Mouse (Mus musculus) spleen, adult 18-20 months (tissue): ENCODE measurements around the gene Pik3r2.

Source experiments
- DNase-seq, 2 experiments: peaks; one replicate each; pipeline ENCODE4 v3.0.0; 2022; ENCODE audit warnings: mixed read lengths in 2 of 2

The Pik3r2 gene

DNA sequence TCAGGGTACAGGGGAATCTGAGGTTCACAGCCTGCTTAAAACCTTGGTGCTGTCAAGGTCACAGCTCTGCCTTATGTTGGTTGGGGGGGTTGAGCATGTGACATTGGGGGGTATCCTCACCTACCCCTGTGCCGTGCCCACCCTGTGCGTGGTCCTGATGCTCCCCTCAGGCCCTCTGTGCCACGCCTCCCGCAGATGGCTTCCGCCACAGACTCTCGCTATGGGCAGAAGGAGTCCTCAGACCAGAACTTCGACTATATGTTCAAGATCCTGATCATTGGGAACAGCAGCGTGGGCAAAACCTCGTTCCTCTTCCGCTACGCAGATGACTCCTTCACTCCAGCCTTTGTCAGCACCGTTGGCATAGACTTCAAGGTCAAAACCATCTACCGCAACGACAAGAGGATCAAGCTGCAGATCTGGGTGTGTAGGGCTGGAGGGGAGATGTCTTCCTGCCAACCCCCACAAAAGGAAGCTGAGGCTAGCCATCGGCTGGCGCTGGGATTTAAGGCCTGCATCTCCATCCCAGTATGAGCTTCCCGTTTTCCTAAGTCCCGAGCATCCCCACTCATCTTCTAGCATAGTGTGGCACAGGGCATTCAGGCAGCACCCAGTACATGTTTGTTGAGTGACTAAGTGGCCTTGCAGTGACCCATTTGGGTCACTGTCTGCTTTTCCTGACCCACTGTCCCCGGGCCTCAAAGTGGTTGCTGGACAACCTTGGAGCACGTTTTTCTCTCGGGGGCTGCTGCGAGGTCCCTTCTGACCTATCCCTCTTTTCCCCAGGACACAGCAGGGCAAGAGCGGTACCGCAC, 20.6 kb downstream of the Pik3r2 start:
- peak; percentile 6 to 12 for DNase-seq

DNA sequence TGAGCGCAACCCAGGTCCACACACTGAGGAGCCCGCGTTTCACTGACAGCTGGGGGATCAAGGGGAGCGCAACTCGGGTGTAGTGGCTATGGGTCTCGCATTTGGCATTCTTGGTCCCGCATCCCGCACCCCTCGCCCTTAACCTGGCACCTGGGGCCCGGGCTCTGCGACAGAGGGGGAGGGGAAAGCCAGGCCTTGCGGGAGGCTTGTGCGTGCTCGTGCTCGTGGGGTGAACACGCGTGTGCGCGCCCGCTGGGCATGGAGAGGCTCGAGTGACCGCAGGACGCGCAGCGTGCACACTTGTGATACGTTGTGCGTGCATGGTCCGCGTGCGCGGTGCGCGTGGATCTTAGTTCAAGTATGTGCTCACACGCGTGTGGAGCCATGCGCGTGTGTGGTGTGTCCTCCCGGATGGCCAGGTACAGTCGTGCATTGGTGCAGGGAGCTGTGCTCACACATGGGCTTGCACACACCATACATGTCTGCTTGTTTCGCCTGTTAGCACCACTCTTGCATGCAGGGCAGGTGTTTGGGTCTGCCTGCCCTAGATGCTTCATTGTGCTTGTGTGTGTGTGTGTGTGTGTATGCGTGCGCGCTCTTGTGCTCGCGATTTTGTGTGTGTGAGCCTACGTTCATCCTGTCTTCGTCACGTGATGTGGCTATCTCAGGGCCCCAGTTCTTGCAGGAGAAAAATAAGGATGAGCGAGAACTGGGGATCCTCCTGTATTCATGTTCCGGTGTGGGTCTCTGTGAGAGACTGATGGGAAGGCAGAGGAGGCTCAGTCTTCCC, 21.4 kb downstream of the Pik3r2 start:
- peak in 1 of 2 experiments; percentile 52 for DNase-seq

DNA sequence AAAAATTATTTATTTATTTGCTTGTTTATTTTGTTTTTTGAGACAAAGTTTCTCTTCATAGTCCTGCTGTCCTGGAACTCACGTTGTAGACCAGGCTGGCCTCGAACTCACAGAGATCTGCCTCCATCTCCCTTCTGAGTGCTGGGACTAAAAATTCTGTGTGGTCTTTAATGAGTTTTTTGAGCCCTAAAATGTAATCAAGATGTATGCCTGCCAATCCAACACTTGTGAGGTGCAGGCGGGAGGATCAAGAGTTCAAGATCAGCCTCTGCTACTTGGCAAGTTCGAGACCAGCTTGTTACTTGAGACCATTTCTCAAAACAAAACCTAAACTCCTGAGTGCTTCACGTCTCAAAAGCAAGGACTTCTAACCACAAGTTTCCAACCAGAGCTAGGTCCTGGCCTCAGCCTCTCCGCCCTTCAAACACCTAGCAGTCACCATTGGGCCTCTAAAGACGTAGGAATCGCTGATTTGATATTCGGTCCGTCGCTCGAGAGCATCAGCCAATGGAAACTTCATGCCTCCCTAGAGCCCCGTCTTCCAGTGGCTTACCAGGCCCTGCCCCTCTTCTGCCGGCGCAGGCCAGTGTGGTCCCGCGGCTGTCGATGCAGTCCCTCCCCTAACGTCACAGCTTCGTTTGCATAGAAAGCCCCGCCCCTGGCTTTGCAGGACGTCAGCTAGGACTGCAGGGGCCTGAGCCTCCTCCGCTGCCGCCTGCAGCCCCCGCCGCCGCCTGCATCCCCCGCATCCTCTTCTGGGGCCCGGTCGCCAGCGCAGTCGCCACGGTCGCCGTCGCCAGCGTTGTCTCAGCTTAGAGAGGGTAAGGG, 22.3 kb downstream of the Pik3r2 start, which contains the start of gene Rab3a:
TSS of gene Rab3a (plus strand) at position 637 of the 828 bp plus-strand sequence.
- DNase-seq = peak; percentile 93 to 97

DNA sequence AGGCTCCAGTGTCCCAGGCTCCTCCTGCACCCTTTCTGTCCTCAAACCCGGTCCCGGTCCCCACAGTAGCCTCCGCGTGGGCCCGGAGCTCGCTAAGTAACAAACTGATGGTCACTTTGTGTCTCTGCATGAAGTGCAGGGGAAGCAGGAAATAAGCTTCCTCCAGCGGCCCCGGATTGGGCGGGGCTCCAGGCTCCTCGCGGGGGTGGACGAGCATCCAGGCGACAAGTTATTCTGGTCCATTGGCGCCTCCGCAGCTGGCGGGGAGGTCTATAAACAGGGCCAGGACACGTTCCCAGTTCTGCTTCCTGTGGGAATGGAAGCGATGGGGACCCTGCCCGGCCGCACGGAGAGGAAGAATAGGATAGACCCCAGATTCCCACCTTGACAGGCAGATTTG, 23.4 kb downstream of the Pik3r2 start:
- DNase-seq = peak; percentile 71 to 73

- peak; percentile 61 to 85 for DNase-seq
Observed at GRCm38 (mm10) chr8:70752000-70752764, 24.3 kb downstream of the Pik3r2 start.

DNA sequence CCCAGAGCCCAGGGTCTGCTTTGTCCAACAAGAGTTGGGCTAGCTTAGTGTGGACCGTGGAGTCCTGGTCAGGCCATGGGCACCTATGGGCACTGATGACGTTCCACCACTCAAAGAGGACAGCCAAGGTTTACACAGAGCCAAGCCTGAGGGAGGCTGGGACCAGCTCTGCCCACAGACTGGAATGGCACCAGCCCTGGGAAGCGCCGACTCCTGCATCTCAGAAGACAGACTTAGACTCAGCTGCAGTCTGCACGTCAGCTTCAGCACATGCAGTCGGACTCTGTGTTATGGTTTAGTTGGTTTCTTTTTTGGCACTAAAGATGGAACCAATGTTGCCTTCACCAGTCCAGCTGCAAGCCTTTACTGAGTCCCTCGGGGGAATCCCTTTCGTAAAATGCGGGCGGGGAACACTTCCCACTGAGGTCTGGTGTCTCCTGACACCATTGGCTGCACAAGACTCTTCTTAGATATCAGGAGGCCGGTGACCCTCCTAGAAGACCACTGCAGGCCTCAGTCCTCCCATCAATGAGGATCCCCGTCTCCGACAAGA, 26.3 kb downstream of the Pik3r2 start:
- peak; percentile 1 to 2 for DNase-seq

GRCm38 (mm10) chr8:70749097-70749674, 27.3 kb downstream of the Pik3r2 start:
- peak in 1 of 2 experiments; percentile 8 for DNase-seq

DNA sequence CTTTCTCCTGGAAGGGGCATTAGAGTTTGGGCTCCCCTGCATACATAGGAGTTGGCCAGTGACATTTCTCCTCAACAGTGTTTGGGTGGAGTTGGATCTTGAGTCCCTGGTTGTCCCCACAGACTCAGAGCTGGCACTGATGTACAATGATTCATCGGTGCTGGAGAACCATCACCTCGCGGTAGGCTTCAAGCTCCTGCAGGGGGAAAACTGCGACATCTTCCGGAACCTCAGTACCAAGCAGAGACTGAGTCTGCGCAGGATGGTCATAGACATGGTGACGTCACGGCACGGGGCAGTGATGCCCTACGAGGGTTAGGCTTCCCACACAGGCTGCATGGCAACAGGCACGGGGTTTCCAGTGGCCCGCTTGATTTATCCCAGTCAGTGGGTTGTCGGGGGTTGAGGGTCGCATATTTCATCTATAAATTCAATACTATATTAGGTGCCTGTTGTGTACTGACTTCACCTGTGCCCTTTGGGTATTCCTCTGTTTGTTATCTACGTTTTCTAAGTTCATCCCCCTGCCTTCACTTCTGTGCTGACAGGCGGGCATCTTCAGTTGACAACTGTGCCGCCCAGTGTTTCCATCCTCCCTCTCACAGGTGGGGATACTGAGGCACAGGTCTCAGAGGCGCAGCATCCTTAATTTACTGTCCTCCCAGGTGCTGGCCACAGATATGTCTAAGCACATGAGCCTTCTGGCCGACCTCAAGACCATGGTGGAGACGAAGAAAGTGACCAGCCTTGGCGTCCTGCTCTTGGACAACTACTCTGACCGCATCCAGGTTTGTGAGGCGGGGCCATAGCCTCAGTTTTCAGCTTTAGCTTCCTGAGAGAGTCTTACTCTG, 28.0 kb downstream of the Pik3r2 start:
- peak in 1 of 2 experiments; percentile 1 for DNase-seq

DNA sequence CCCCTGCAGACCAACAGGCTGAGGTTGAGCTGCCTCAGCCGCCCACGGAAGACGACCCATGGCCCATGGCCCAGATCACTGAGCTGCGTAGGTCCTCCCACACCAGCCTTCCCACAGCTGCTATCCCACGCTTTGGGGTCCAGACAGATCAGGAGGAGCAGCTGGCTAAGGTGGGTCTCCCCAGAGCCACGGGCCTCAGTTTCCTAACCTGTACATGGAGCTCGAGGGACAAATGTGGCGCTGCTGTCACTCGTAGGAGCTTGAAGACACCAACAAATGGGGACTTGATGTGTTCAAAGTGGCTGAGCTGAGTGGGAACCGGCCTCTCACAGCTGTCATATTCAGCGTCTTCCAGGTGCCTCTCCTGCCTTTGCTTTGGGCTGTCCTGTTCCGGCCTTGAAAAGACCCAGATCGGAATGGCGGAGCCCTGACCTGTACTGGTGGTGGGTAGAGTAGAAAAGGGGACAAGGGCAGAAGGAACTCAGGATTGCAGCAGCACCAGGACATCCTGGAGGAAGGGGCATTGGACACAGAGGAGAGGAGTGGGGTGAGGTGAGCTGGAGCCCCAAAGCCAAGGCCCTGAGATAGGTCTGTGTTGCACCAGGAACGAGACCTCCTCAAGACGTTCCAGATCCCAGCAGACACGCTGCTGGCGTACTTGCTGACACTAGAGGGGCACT, 29.2 kb downstream of the Pik3r2 start:
- peak in 1 of 2 experiments; percentile 3 for DNase-seq

DNA sequence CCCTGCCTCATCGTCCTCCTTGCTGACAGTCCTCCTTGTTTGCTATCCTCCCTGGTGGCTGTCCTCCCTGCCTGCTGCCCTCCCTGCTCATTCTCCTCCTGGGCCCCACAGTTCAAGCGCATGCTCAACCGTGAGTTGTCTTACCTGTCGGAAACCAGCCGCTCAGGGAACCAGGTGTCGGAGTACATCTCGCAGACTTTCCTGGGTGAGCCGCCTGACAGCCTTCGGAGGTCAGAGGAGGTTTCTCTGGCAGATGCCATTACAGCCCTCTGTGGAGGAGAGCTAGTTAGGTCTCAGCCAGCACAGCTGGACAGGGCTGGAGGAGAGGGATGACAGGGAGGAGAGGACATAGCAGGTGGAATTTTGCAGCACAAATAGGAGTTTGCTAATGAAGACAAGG, 29.8 kb downstream of the Pik3r2 start:
- peak in 1 of 2 experiments; percentile 2 for DNase-seq

- peak in 1 of 2 experiments; percentile 4 for DNase-seq
Observed at GRCm38 (mm10) chr8:70745691-70746220, 30.8 kb downstream of the Pik3r2 start.

DNA sequence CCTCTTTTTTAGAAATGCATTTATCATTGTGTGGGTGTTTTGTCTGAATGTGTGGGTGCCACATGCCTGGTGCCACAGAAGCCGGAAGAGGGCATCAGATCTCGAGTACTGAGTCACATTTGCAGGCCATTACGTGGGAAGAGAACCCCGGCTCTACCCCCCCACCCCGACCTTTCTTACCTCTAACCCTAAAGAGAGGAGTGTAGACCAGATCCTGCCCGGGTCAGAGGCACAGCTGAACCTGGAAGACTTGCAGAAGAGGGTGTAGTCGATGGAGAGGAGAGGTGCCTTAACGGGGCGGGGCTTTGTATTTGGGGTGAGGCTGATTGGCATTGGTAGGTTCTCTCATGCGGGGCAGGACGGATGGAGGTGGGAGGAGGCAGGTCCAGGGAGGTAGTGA, 31.7 kb downstream of the Pik3r2 start:
- DNase-seq = no peak

DNA sequence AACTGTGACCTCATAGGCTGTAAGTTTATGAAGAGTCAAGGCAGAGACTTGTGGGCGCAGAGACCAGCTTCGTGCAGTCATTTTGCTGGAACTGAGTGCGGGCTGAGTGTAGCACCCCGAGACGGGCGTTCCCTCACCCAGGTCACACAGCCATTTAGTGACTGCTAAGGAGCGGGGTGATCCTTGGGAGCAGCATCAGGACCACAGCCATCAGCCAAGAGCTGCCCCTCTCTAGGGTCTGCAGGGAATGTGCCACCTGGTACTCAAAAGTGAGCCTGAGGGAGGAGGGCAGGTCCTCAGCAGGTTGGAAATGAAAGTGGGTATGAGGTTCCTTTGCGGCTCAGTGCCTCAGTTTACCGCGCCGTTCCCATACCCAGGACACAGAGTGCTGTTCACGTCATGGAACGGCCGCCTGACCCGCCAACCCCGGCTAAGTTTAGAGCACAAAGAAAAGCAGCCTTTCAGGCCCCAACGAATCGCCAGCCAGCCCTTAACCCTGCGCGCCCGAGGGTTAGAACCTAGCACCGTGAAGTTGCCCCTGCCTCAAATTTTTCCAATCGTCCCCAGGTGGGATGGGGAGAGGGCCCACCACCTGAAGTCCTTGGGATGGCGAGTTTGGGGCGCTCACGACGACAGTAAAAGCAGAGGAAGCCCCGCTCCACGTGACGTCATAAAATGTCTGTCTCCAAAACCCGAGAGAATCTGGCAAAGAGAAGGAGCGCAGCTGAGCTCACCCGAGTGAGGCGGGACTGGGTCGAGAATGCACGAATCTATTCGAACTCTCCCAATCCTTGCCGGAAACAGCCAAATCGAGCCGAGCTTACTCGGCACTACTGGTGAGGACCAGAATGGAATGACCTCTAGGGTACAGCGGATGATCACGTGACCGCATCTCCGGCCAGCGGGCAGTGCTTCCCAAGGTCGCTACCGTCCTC, 32.6 kb downstream of the Pik3r2 start:
- DNase-seq = peak; percentile 18 to 33

- peak in 1 of 2 experiments; percentile 12 for DNase-seq
Observed at GRCm38 (mm10) chr8:70742981-70743655, 33.4 kb downstream of the Pik3r2 start.

- DNase-seq = peak in 1 of 2 experiments; percentile 6
Observed at GRCm38 (mm10) chr8:70742176-70742575, 34.3 kb downstream of the Pik3r2 start.

GRCm38 (mm10) chr8:70741661-70742060, 34.9 kb downstream of the Pik3r2 start:
- DNase-seq = peak in 1 of 2 experiments; percentile 1

DNA sequence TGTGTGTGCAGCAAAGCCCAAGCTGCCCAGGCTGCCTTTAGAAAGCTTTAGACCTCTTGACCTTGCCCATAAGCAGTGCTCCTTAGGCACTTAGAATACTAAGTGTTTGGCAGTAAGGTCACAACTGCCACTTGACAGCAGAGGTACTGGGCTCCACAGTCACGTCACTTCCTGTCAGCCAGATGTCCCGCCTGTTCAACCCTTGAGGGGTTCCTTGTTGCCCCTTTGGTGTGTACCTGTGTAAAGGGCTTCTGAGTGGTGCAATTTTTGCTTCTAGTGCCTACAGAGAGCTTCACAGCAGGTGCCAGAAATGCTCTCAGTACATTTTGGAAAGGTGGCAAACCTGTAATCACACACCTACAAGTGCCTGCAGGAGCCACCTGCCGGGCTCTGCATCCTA, 38.3 kb downstream of the Pik3r2 start:
- DNase-seq = peak in 1 of 2 experiments; percentile 1

GRCm38 (mm10) chr8:70737705-70738104, 38.8 kb downstream of the Pik3r2 start:
- no peak for DNase-seq
